Mouse (Mus musculus) midbrain, embryonic 16.5 days (tissue): ENCODE results near the gene Rap2b. TPM values are rescaled to one million over a fixed set of nuclear protein-coding genes. Genes with fewer than 3 reads are reported as not detected.

Source experiments
- ATAC-seq: fragments of 200-750 bp; cut with Nextera tagmentation; 2 replicates; pipeline ENCODE4 v1.8.0; 2017; ENCODE audit warnings: moderate TSS enrichment
- H3K27ac ChIP-seq: fragments of 300-500 bp; sonication (generic); 2 replicates; pipeline ENCODE4 v1.5.1; 2014; ENCODE audit warnings: mild to moderate bottlenecking, low read length, mixed read lengths
- H3K27me3 ChIP-seq: fragments of 300-500 bp; sonication (generic); 2 replicates; pipeline ENCODE4 v1.6.1; 2014; ENCODE audit warnings: low read depth, low read length, mixed read lengths; ENCODE audit not compliant: control insufficient read depth, insufficient read depth
- H3K36me3 ChIP-seq: fragments of 300-500 bp; sonication (generic); 2 replicates; pipeline ENCODE4 v1.6.1; 2014; ENCODE audit warnings: mild to moderate bottlenecking, low read length, moderate library complexity, mixed read lengths; ENCODE audit not compliant: control insufficient read depth, insufficient read depth
- H3K4me1 ChIP-seq: fragments of 300-500 bp; sonication (generic); 2 replicates; pipeline ENCODE4 v1.6.1; 2014; ENCODE audit warnings: mild to moderate bottlenecking, low read length, mixed read lengths; ENCODE audit not compliant: control insufficient read depth, insufficient read depth
- H3K4me2 ChIP-seq: fragments of 300-500 bp; sonication (generic); 2 replicates; pipeline ENCODE4 v1.6.1; 2014; ENCODE audit warnings: mild to moderate bottlenecking, low read length, mixed read lengths
- H3K4me3 ChIP-seq: fragments of 300-500 bp; sonication (generic); 2 replicates; pipeline ENCODE4 v1.5.1; 2014; ENCODE audit warnings: low read depth, mild to moderate bottlenecking, low read length, moderate library complexity, mixed read lengths
- H3K9ac ChIP-seq: fragments of 300-500 bp; sonication (generic); 2 replicates; pipeline ENCODE4 v1.6.1; 2014; ENCODE audit warnings: low read depth, low read length, mixed read lengths
- H3K9me3 ChIP-seq: fragments of 300-500 bp; sonication (generic); replicated peaks from 2 replicates; pipeline ENCODE4 v1.6.1; 2014; ENCODE audit warnings: mild to moderate bottlenecking, low read length, mixed read lengths; ENCODE audit not compliant: control insufficient read depth, poor library complexity, severe bottlenecking
- WGBS: fragments of 180-500 bp; shearing (Covaris S2); extraction: QIAGEN DNeasy Blood & Tissue Kit; methylation state at CpG from one replicate; pipeline ENCODE4 v1.1.7; 2014; 5-methylcytosine and 5-hydroxymethylcytosine counted together
- polyA plus RNA-seq: library from polyadenylated mRNA; unstranded; fragments of >200 nt; fragmentation: Nextera tagmentation; extraction: Ambion mirVana; gene quantifications from 2 replicates; pipeline ENCODE4 v1.2.1, GENCODE M21; 2015

Gene Rap2b
- polyA plus RNA-seq, 1 experiment from 2014 or later: 11.6 TPM

DNA sequence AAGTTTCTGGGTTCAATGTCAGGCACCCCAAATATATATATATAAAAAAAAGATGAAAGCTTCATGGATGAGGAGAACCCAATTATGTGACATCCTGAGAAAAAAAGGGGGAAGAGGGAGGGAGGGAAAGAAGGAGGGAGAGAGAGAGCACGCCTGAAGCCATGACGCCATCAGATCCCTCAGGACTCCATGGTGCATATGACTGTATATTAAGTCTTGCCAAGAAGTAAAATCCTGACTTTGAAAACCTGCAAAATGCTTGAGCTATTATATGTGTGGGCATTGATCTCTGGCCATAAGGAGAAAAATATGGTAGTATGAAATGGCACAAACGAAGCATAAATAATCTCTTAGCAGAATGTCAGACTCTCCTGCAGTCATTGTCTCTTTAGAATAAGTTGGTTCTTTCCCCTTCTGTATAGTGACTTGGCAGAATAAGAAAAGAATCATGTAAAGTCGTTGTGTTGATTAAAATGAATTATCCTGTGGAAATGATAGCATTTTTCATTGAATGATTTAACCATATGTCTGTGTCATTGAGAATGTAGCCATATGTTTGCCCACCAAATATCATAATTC, 13.3 kb upstream of the Rap2b start:
- H3K27ac ChIP-seq: no peak overlapping the region
- H3K36me3 ChIP-seq: no peaks in the 10 kb centered on the region
- no peak overlapping the region for H3K4me3 ChIP-seq
- H3K4me2 ChIP-seq: no peak overlapping the region
- no peak for ATAC-seq
- WGBS: 84% methylated on average over 4 of the region's 4 CpGs
- no peaks in the 10 kb centered on the region for H3K4me1 ChIP-seq
- no peak overlapping the region for H3K9ac ChIP-seq
- H3K27me3 ChIP-seq: no peaks in the 10 kb centered on the region
- H3K9me3 ChIP-seq: no peaks in the 10 kb centered on the region

DNA sequence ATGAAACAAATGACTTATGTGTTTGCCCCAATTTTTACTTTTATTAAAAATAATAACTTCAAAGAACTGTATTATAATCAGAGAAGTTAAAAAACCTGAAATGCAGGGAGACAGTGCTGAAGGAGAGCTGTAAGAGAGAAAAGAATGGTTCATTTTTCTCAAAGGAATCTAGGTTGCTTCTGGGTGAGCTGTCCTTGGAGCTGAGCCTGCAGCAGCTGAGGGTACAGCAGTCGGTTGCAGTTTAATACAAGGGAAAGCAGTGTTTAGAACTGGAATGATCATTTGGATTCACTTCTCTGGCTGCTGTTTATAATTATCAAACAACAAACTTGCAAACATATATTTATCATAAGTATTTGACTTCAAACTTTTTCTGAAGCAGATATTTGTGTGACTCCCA, 12.0 kb upstream of the Rap2b start:
- WGBS: 79% methylated on average over 1 of the region's 1 CpGs

DNA sequence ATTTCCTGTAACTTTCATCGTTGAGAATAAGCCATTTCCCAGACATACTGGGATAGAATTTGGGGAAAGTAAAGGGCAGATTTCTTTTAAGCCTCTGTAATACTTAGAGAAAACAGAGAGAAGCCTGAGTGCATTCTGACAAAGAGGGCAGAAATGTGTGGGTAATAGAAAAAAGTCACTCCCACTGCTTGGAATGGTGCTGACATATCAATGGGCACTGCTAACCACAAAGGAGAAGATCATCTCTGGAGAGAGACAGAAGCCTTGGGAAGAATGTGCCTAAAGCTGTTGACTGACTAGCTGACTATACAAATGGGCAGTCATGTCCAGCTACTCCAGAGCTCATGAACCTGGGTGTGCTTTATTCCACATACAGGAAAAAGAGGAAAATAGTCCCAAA, 6.0 kb upstream of the Rap2b start:
- Histone ChIP-seq H3K36me3 (no peaks in the 10 kb centered on the region), H3K4me3 (no peak overlapping the region), H3K27me3 (no peaks in the 10 kb centered on the region), H3K4me2 (no peak overlapping the region), H3K9ac (no peak overlapping the region), H3K27ac (no peak overlapping the region), H3K4me1 (no peaks in the 10 kb centered on the region), H3K9me3 (no peaks in the 10 kb centered on the region)
- ATAC-seq: no peak
- WGBS: 36% methylated on average over 1 of the region's 1 CpGs

More for the DNA sequence above, 12.0 kb upstream of the Rap2b start:
- Histone ChIP-seq H3K4me1 (no peaks in the 10 kb centered on the region), H3K9me3 (no peaks in the 10 kb centered on the region), H3K9ac (no peak overlapping the region), H3K4me3 (no peak overlapping the region), H3K4me2 (no peak overlapping the region), H3K27me3 (no peaks in the 10 kb centered on the region), H3K27ac (no peak overlapping the region), H3K36me3 (no peaks in the 10 kb centered on the region)
- no peak for ATAC-seq

DNA sequence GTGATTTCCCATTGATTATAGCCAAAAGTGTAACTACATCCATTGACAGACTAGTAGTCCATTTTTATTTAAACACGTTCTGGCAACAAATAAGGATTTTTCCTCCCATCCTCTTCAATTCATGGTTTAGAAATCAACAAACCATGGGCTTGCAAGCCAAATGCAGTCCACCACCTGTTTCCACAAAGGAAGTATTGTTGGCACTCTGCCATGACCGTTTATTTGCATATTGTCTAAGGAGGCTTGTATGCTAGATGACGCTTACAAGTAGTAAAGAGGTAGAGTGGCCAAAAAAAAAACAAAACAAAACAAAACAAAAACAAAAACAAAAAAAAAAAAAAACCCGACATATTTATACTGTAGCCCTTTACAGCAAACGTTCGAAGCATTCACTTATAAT, 3.3 kb upstream of the Rap2b start:
- no peak overlapping the region for H3K4me3 ChIP-seq
- H3K36me3 ChIP-seq: no peaks in the 10 kb centered on the region
- H3K27me3 ChIP-seq: no peaks in the 10 kb centered on the region; the same call in 1 of the 2 replicates
- H3K9ac ChIP-seq: no peak overlapping the region
- WGBS: 53% methylated on average over 6 of the region's 6 CpGs
- no peak overlapping the region for H3K4me2 ChIP-seq
- no peak for ATAC-seq
- no peaks in the 10 kb centered on the region for H3K4me1 ChIP-seq
- no peaks in the 10 kb centered on the region for H3K9me3 ChIP-seq
- H3K27ac ChIP-seq: no peak overlapping the region

DNA sequence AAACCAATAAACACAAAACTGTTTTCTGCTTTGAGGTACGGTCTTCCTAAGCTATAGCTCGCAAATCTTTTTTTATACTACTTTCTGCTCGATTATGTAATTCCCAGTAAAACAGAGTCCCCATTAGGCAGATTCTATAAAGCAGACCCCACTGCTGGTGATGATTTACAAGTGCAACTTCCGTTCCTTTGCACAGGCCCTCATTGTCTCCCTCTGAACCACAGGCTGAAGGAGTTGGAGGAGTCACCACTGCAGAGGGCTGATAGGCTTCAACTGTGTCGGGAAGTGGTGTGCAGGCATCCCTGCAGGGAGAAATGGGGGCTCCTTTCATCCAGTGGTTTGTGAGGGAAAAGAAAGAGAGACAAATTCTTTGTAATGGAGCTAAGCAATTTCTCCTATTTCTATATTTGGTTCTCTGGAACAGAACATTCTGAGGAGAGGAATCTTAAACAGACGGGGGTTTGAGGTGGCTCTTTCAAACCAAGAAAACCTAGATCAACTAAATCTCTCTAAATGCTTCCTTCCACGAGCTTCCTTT, 2.6 kb upstream of the Rap2b start:
- no peak overlapping the region for H3K4me2 ChIP-seq
- ATAC-seq: no peak
- no peak overlapping the region for H3K9ac ChIP-seq
- no peak overlapping the region for H3K4me3 ChIP-seq
- 62% methylated on average over 7 of the region's 7 CpGs for WGBS
- no peaks in the 10 kb centered on the region for H3K4me1 ChIP-seq
- no peaks in the 10 kb centered on the region for H3K36me3 ChIP-seq
- no peak overlapping the region for H3K27ac ChIP-seq
- no peaks in the 10 kb centered on the region; the same call in 1 of the 2 replicates for H3K27me3 ChIP-seq
- no peaks in the 10 kb centered on the region for H3K9me3 ChIP-seq

DNA sequence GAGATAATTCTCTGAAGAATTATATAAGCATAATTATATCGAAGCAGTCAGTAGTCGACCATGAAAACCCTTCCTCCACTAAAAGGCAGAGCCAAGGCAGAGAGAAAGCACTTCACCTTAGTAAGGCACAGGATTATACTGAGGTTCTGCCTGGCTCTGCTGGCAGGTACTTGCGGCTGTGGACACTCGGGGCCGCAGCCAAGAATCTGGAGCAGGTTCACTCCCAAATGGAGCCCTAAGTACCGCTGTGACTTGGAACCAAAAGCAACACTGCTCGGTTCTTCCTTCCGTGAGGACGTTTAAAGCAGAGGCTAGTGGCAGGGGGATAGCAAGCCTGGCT, 1.4 kb downstream of the Rap2b start:
- 6% methylated on average over 9 of the region's 9 CpGs for WGBS
- peak overlapping the region; percentile 69 for H3K27ac ChIP-seq
- peaks cover 12% of the 10 kb centered on the region for H3K4me1 ChIP-seq
- peak overlapping the region; percentile 63 for H3K9ac ChIP-seq
- H3K9me3 ChIP-seq: no peaks in the 10 kb centered on the region
- H3K36me3 ChIP-seq: no peaks in the 10 kb centered on the region
- ATAC-seq: no peak
- peak overlapping the region; percentile 97 for H3K4me3 ChIP-seq
- H3K4me2 ChIP-seq: peak overlapping the region; percentile 82
- no peaks in the 10 kb centered on the region; the same call in 1 of the 2 replicates for H3K27me3 ChIP-seq

DNA sequence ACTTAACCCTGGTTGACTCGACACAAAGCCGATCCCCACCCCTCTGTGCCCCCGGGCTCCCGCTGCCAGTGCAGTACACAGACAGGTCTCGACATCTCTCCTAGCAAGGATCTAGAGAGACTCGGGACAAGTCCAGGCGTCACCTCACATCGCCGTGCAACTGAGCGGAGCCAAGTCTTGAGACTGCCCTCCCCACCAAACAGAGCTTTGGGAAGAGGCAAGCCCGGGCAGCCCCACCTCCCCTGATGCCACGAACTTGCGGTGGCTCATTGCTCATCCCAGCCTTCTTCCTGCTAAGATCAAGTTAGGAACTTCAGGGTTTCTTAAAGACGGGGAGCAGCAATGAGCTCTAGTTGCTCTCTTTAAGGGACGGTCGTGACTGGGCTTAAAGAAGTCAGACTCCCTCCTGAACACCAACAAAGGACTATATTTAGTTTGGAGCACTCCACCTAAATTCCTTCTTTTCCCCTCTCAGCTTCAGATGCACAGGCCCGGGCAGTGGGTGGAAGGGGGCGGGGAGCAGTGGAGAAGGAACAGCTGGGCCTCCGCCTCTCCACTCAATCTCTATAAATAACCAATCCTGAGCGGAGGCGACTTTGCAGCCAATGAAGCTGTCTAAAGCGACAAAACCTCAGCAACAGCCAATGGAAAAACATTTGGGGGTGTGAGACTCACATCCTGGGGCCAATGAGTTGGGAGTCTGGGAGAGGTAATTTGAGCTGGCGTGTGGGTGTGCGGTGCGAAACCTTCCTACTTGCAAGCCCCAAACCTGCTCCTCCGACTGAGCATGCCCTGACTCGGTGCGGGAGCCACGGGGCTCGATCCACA, 1.9 kb downstream of the Rap2b start:
- Histone ChIP-seq H3K27ac (peak overlapping the region; percentile 93), H3K27me3 (no peaks in the 10 kb centered on the region; the same call in 1 of the 2 replicates), H3K36me3 (no peaks in the 10 kb centered on the region), H3K4me3 (peak overlapping the region; percentile 97), H3K9ac (peak overlapping the region; percentile 69), H3K4me1 (peaks cover 18% of the 10 kb centered on the region), H3K4me2 (peak overlapping the region; percentile 82), H3K9me3 (no peaks in the 10 kb centered on the region)
- peak; percentile 95 for ATAC-seq
- WGBS: under 1% methylated on average over 30 of the region's 30 CpGs

DNA sequence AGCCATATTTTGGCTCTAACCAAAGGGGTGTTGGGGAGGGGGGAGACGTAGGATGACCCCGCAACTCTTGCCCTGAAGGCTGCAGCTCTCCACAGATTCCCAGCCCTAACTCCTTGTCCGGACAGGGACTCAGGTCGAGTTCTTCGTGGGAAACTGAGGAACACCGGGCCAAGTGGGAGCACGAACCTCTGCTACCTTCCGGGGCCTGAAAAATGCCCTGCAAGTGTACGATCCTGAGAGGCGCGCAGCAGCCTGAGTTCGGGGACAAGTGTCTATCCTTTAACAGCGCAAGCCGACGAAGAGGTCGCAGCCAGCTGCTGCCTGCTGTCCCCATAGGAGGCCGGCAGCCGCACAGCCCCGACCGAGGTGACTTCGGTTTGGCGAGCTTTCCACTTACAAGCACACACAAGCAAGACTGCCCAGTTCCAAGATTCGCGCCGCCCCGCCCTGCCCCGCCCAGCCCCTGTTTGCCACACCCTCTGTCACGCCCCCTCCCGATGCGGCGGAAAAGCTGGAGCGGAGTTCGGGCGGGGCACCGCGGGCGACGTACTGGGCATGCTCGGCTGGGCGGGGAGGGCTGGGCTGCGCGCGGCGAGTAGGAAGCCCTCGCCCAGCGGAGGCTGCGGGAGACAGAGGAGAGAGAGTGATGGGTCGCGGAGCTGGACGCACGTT, 2.7 kb downstream of the Rap2b start:
- peak overlapping the region; percentile 92 for H3K9ac ChIP-seq
- H3K9me3 ChIP-seq: no peaks in the 10 kb centered on the region
- no peaks in the 10 kb centered on the region; the same call in 1 of the 2 replicates for H3K27me3 ChIP-seq
- peak; percentile 94 for ATAC-seq
- WGBS: under 1% methylated on average over 40 of the region's 51 CpGs
- H3K4me3 ChIP-seq: peak overlapping the region; percentile 97
- peak overlapping the region; percentile 93 for H3K27ac ChIP-seq
- H3K4me2 ChIP-seq: peak overlapping the region; percentile 82
- H3K36me3 ChIP-seq: no peaks in the 10 kb centered on the region
- peaks cover 24% of the 10 kb centered on the region for H3K4me1 ChIP-seq

DNA sequence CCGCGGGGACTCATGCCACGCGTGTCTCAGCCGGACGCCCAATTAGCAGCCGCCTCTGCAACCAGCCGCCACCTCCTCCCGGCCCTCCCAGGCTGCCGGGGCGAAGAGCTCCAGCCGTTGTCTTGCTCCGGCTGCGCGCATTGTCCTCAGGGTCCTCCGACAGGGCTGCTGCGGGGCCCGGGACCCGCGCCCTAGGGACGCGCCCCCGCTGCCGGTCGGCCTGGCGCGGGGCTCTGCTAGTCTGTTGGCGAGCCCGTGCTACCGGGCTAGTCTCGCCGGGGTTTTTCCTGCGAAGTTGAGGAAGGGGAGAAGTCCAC, 3.2 kb downstream of the Rap2b start:
- 0% methylated on average over 32 of the region's 33 CpGs for WGBS
- Histone ChIP-seq H3K9ac (peak overlapping the region; percentile 92), H3K4me2 (peak overlapping the region; percentile 82), H3K4me1 (peaks cover 25% of the 10 kb centered on the region), H3K27ac (peak overlapping the region; percentile 93), H3K27me3 (no peaks in the 10 kb centered on the region; the same call in 1 of the 2 replicates), H3K36me3 (peaks cover 2% of the 10 kb centered on the region; the same call in 1 of the 2 replicates), H3K4me3 (peak overlapping the region; percentile 97), H3K9me3 (no peaks in the 10 kb centered on the region)
- peak; percentile 51; the same call in 1 of the 2 replicates for ATAC-seq
